Mouse (Mus musculus) ES-CJ7 (cell line): ENCODE measurements around the gene Zfp36l1.

ENCODE experiments used
- DNase-seq: peaks from one replicate; pipeline ENCODE4 v3.0.0; 2011; ENCODE audit warnings: low read depth, low spot score

Gene Zfp36l1

DNA sequence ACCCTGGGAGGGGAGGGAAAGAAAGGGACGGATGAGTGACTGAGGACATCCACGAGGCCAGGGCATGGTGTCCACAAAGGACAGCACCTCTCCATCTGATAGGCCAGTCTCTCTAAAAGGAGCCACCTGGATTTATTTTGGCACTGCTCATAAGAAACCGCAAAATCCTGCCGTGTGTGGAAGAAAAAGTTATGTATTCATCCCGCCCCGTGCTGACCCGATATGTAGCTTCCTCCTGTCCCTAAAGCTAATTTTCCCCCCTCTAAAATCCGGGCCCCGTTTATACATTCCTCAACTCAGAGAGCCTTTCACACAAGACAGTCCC is 2.3 kb downstream of the Zfp36l1 start:
- no peak for DNase-seq

DNA sequence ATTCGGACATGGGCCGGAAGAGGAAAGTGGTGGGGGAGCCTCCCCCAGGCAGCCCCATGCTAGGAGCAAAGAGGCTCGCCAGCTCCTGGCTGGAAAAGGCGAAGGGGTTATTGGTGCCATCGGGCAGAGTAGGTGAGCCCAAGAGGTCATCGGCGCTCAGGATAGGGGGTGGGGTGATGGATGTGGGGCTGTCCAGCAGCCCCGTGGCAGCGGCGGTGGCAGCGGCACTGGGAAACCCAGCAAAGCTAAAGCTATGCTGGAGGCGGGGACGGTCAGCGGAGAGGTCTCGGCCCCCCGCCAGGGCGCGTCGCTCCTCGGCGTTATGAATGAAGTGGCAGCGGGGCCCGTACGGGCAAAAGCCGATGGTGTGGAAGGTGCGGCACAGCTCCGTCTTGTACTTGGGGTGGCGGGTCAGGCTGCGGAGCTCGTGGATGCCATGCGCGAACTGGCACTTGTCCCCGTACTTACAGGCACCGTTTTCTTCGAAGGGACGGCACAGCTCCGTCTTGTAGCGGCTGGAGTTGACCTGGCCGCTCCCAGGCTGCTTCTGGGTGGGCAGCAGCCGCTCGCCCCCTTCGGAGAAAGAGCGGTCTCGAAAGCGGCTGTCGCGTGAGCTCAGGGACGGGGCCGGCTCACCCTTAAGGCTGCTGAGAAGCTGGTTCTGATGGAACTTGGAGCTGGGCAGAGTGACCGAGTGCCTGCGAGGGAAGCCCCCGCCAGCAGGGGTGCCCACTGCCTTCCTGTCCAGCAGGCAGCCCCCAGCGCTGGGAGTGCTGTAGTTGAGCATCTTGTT is 2.9 kb downstream of the Zfp36l1 start:
- no peak for DNase-seq

DNA sequence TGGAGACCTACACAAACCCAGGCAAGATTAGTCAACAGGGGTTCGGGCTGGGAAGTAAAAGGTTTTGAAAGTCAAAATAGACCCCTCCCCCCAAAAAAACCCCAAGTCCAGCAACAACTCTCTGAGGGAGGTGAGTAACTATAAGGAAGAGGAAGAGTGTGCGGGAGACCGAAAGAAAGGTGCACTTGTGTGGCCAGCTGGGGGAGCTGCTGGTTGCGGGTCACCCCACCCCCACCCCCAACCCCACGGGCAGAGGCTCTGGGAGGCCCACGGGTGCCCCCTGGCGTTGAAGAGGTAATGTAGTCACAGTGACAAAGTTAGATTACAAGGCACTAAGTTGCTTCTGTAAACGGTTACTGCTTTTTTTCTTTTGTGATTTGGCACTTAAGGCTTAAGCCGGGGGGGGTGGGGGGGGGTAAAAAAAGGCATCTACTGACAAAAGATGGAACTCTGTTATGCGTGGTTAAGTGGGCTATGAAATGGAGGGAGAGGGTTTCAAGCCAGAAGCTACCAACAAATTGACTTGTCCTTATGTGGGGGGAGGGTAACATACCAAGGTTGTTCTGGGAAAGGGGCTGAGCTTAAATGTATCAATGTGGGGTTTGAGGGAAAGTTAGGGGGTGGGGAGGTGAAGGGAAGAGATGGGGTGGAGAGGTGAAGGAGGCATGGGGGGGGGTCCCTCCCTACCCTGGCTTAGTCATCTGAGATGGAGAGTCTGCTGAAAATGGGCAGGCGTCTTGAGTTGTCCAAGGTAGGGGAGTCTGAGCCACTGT is 3.7 kb downstream of the Zfp36l1 start:
- DNase-seq: peak; percentile 85

DNA sequence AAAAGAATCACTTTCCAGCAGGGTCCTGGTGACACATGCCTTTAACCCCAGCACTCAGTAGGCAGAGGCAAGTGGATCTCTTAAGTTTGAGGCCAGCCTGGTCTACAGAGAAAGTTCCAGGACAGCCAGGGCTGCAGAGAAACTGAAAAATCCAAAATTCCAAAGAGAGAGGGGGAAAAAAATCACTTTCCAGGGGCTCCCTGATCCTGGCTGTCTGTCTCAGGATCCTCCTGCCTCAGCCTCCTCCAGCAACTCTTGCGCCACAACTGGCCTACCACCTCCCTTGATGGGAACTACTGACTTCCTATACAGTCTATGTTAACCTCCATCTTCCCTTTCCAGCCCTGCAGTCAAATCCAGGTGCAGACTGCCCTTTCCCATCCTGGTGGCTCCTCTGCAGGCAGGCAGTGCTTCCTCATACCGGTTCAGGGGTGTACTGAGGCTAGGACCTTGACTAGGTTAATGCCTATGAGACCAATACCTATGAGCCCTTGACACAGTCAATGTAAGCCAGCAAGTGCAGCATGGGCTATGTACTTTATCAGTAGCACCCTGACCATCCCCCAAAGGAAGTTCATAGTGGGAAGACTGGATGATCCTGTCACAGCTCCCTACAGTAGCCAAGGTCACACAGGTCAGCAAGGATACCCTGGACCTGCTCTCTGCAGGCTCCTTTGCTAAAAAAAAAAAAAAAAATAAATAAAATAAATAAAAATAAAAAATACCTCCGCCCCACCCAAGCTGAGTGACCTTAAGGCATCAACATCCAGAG is 5.7 kb downstream of the Zfp36l1 start:
- DNase-seq: peak; percentile 61

DNA sequence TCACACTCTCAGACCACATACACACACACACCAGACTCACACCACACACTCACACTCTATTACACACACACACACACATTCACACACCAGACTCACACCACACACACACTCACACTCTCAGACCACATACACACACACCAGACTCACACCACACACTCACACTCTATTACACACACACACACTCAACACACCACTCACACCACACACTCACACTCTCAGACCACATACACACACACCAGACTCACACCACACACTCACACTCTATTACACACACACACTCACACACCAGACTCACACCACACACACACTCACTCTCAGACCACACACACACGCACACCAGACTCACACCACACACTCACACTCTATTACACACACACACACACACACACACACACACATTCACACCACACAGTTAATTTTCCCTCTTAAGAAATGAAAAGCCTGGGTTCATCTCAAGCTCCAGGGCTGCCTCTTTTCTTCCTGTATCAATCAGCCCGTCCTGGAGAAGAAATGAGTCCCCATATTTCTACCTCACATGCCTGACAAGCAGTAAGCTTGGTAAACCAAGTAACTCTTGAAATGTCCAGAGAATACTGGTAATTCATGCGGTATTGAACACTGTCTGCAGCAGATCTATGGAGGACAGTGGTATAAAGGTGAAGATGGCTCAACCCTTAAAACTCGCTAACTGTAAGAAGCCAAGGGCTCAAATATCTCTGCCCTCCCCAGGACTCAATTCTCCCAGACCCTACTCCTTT is 6.5 kb downstream of the Zfp36l1 start:
- no peak for DNase-seq

DNA sequence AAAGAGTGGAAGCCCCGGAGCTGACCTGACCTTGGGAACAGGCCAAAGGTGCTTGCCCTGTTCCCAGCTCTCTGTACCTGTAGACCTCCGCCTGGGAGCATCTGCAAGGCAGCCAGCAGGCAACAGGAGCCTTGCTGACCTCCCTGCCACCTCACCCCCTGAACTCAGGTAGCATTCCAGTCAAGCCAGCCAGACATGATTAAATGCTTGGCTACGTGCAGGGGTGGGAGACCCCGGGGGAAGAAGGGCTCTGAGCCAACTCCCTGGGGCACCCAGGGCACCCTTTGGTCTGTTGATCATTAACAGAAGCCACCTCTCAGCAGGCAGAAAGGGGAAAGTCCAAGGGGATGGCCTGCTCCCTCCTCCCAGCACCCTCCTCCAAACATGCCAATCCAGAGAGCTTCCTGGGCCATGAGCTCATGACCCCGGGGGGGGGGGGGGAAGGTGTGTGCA is 9.3 kb downstream of the Zfp36l1 start:
- DNase-seq: no peak

DNA sequence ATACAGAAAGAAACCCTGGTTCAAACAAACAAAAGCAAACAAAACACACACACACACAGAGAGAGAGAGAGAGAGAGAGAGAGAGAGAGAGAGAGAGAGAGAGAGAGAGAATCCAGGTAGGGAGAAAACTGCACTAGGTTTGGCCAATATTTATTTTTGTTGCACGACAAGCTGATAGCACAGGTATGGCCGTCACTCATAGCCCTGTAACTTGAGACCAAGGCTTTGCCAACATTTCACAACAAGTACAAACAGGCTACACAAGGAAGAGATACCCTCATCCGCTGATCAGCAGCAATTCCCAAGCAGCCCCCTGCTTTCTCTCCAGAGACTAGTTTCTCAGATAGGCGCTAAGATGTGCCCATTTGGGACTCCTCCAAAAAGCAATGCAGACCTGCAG is 9.7 kb downstream of the Zfp36l1 start:
- no peak for DNase-seq

DNA sequence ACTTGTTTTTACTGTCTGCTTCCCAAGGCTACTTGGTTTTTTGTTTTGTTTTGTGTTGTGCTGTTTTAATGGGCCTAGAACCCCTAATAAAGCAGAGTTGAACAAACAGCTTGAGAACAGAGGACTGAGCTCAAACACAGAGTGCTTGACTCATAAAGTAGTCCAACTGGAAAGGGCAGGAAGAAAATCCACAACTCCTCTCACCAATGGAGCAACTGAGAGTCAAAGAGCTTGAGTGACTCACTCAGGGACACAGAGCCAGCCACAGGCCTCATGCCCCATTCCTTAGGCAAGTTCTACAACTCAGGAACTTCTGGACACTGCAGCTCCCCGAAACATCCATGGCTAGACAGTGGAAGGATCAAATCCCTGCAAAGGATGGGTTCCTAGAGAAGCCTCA is 14.0 kb downstream of the Zfp36l1 start:
- no peak for DNase-seq

DNA sequence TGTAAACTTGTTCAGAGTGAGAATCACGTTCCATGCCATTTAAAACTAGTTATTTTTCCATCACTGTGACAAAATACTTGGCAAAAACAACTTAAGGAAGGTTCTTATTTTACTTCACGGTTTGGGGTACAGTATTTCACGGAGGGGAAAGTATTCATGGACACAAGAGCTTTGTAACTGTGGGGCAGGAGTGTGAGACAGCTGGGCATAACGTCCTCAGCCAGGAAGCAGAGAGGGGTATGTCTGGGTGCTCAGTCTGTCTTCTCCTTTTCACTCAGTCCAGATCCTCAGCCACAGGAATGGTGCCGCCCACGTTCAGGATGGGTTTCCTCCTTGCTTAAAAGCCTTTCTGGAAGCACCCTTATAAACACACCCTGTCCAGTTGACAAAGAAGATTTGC is 16.1 kb downstream of the Zfp36l1 start:
- DNase-seq: no peak

DNA sequence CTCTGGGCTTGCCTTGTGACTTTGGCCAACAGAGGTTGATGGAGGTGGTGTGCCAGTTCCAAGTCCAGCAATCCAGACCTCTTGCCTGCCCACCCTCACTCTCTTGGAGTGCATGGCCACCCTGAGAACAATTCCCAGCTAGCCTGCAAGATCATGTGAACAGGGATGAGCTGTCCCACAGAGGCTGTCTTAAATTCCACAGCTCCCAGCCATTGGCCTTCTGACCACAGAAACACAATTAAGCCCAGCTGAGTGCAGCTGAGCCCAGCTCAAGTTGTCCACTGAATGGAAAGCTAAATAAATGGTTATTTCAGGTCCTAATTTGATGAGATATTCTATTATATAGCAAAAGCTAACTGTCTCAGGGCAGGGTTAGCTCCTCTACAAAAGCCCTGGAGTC is 20.0 kb downstream of the Zfp36l1 start:
- DNase-seq: no peak

DNA sequence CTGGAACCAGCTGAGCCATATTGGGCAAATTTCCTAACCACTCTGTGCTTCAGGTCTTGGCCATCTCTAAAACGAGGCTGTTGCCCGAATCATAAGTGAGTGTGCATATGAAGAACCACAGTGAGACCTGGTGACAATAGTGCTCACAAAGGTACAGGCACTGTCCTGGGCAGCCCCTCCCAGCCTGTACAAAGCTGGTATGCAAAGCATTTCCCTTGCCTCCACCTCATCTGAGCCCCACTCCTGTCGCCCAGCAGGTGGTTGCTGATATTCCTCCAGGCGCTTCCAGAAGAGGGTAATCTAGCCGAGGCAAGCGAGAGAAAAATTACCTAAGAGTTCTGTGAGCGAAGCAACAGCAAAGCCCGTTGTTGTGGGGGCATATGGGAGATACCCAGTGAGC is 21.7 kb downstream of the Zfp36l1 start:
- peak; percentile 80 for DNase-seq

DNA sequence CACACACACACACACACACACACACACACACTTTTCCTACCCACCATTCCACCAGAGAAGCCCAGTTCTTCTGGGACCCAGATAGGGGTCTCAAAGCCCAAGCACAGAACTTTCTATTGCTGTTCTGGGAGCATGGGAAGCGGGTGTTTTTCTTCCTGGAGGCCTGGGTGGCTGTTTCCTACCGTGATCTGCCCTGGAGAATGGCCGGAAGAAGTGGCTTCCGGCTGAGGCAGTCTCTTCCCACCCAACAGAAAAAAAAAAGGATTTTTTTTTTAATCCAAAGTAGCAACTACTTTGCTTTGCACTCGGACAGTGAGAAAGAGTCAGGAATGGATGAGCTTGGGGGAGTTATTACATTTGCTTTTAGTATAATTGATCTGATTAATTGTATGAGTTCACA is 22.3 kb downstream of the Zfp36l1 start:
- no peak for DNase-seq

DNA sequence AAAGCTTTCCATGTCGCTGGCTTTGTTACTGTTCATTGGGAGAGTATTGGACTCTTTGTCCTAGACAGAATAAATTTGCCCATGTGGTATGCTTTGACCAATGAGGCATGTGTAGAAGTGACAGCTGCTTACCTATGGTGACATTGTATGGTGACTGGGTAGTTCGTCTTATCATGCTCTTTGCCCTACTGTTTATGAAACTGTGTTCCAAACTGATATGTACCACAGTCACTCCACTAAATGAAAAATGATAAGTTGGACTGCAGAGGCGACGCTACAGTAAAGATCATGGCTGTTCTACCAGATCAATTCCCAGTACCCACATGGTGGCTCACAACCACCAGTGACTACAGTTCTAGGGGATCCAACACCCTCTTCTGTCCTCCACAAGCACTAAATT is 24.7 kb downstream of the Zfp36l1 start:
- no peak for DNase-seq

DNA sequence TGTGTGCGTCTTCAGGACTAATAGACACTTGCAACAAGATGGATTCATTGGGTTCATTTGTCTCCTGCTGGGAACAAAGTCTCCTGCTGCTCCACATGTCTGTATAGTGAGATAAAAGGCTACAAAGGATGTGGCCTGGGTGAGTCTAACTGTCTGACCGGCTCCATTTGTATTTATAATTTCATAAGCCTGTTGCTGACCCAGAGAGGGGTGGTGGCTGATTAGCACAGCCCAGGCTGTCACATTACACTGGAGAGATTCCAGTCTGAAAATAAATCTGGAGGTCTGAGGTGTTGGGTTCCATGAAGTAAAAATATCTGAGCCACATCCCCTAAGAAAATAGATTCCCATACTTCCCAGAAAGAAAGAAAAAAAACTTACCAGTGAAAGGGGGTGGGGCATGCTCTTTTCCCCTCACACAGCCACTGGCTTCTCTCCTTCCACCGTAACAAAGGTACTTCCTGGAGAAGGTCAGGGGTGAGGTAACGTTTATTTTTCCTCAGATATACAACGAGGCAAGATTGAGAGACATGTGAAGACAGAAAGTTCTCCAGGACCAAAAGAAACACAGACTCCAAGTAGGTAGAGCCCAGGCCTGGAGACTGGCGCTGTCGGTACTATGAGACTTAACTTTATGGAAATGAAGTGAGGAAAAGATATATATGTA is 28.2 kb downstream of the Zfp36l1 start:
- no peak for DNase-seq

DNA sequence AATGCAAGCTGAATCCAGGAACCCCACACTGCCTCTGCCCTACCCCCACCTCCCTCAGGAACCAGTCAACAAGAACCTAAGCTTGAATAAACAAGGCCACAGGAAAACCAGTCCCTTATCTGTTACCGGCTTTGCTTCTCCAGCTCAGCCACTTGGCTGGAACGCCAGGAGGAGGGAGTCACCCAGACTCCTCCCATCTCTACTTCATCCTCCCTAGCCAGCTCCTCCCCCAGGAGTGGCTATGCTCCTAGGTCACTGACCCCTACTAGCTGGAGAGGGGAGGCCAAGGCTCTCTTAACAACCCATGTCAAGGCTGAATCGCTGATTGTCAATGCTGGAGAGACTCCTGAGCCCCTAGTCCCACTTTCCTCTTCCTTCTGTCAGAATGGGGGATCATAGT is 28.9 kb downstream of the Zfp36l1 start:
- DNase-seq: peak; percentile 32

DNA sequence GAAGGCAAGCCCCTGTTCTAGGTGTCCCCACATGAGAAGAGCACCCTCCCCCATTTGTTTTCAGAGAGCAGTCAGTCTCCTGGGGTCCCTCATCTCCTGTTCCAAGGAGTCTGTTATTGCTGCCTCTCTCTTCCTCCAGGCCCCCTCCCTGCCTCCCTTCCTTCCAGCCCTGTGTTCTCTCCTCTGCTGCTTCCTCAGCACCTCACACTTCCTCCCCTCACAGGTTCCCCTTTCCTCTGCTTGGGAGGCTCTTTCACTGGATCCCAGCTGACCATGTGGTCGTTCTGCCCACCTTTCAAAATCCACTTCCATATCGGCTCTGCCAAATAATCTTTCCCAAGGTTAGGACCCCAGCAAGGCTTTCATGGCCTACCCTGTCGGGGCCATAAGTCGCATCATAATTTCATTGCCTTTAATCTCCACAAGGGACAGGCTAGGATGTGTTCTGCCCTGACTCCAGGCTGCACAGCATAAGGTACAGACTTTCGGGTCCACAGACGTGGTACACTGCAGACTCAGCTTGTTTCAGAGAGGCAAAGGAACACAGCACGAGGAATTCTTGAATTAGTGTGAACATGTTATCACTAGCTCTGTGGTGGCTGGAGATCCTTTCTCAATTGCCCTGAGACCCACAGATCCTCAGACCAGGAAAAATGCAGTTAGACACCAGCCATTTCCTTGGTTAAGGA is 29.5 kb downstream of the Zfp36l1 start:
- no peak for DNase-seq

DNA sequence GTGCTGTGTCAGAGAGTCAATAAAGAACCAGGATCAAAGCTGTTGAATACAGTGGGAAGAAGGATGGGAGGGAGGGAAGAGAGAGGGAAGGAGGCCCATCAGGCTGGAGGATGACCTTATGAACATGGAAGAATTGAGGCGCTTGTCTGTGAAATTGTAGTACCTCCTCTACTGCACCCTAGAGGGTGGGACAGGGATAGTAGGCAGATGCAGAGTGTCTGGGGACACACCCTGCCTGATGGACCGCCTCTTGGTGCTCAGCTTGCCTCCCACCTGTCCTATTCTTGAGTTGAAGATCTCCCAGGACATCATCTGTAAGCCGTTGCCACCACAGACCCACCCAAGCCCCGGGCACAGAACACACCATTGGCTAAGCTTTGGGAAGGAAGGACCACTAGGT is 30.1 kb downstream of the Zfp36l1 start:
- peak; percentile 45 for DNase-seq

DNA sequence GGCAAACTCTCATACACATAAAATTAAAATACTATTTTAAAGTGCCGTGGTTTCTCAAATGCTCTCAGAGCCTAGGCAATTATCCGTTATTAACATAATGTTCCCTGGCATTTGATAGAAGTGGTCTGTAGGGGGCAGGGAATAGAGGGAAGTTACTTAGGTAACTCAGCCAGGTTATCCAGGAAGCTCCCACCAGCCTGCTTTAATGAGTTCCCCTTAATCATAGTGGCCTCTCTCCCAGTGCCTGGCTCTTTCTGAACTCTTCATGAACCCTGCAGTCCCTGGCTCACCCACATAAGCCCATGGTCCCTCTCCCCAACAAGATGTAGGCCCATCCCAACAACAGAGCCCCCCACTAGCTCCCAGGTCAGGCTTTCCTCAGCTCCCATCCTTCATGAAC is 31.4 kb downstream of the Zfp36l1 start:
- no peak for DNase-seq

DNA sequence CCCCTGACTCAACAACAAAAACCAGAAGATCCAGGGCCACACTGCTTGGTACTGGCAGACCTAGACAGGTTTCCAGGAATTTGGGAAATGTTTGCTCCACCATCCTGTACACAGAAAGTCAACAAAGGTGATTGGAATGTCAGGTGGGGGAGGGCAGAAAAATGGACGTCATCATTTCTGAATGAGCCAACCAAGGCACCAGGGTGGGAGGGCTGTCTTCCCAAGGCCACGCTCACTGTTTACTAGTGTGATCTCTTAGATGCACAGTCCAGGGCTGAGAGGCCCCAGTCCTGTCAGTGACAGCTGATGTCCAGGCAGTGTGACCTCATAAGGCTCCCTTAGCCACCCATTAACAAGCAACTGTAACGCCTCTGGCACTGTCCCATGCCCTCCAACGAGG is 32.9 kb downstream of the Zfp36l1 start:
- no peak for DNase-seq

DNA sequence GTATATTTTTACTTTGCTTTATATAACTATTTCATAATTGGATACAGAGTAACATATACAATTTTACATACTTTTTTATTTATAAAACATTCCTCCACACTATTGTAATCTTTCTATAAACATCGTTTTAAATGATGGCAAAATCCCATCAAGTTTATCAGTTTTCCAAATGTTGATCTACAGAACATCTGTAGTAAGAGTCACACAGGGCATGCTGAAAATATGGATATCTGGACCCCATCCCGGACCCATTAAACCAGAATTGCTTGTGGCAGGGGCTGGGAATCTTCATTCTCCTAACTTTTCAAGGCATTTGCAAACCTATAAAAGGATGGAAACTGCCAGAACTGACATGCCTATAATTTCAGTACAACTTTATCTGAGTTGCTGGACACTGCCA is 38.5 kb downstream of the Zfp36l1 start:
- no peak for DNase-seq
